Mouse (Mus musculus) right cerebral cortex, postnatal 10 days (tissue): ENCODE data around the gene Gm10228.
"Not testable (repeated sequence)": the region's sequence is repeated elsewhere in the genome, so short reads cannot be mapped to it uniquely, and the experiment has no call there.

Experiments
- DNase-seq, 2 experiments: peaks; one replicate each; pipeline ENCODE4 v3.0.0; 2021; ENCODE audit warnings: low spot score in 2 of 2

Gm10228 gene

GRCm38 (mm10) chr16:89041372-89041771 is at the start of gene Gm10228:
Gm10228 (minus strand) TSS chr16:89041472.
- not testable (repeated sequence) for DNase-seq

DNA sequence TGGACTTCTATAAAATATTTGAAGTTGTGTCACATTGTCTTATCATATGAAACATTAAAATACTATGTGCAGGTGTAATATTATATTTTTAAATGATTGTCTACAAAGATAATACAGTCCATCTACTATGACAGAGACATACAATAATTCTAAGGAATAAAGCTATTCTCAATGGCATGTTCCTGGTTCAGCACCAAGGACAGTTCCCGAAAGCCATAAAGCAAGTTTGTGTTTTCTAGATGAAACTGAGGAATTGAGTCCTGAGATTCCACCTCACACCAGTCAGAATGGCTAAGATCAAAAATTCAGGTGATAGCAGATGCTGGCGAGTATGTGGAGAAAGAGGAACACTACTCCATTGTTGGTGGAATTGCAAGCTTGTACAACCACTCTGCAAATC is 29.8 kb upstream of the Gm10228 start:
- not testable (repeated sequence) for DNase-seq

- not testable (repeated sequence) for DNase-seq
Observed at GRCm38 (mm10) chr16:89063902-89064301, 22.6 kb upstream of the Gm10228 start, which contains the start of gene 1110025L11Rik. 1110025L11Rik (minus strand) TSS chr16:89064002.

DNA sequence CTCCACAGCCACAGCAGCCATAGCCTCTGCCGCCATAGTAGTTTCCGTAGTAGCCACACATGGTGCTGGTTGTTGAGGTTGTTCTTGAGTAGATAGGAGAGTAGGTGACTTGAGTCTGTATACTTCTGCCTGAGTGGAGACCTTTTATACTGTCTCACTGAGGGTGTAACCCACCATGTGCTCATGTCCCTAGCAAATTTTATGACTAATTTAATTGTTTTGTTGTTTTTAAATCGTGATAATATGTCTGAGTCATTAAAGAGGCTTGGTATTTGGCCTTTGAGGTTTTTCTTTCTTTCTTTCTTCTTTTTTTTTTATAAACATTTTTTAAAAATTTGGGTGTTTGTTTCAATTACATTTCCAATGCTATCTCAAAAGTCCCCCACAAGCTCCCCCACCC is 6.5 kb upstream of the Gm10228 start, which contains the start of gene Krtap6-5:
Gene Krtap6-5 (minus strand): TSS at position 101 of the 400 bp plus-strand sequence.
- no peak for DNase-seq

- not testable (repeated sequence) for DNase-seq
Observed at GRCm38 (mm10) chr16:89031399-89031798, 9.9 kb downstream of the Gm10228 start, which contains the start of gene Krtap6-1. Krtap6-1 (plus strand) TSS chr16:89031699.

GRCm38 (mm10) chr16:89014984-89015383 is 26.3 kb downstream of the Gm10228 start, which contains the start of gene Gm10229:
Gm10229 (plus strand) TSS chr16:89015284.
- not testable (repeated sequence) for DNase-seq

DNA sequence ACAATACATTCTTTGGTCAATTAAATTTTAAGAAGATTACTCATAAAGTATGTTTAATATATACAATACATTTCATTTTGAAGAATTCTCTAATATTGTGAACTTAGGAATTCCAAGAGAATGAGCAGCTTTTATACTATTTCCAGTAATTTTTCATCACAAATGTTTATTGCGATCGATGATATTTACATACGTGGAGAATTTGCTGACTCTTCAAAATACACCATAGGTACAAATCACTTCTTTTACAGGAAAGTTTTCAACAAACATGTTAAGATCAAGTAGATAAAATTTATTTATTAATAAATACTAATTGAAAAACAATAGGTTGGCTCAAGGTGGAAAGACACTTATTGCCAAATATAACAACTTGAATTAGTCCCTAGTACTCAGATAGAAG is 27.3 kb downstream of the Gm10228 start:
- DNase-seq: no peak

GRCm38 (mm10) chr16:89010659-89011058 is 30.6 kb downstream of the Gm10228 start, which contains the start of gene Krtap22-2:
Krtap22-2 (minus strand) TSS chr16:89010759.
- no peak for DNase-seq
